Mouse (Mus musculus): ENCODE measurements around the gene Fxr1. TPM values are rescaled to one million over a fixed set of nuclear protein-coding genes. Genes with fewer than 3 reads are reported as not detected.

Gene Fxr1
- polyA plus RNA-seq, 1 experiment from 2014 or later = 53.6 TPM

GRCm38 (mm10) chr3:34080900-34081662 lies 61.3 kb downstream of the Fxr1 start, which contains the start of gene Dnajc19:
Gene Dnajc19, minus strand, starts transcription at chr3:34081321.
- WGBS = under 1% methylated on average over 44 of the region's 50 CpGs

DNA sequence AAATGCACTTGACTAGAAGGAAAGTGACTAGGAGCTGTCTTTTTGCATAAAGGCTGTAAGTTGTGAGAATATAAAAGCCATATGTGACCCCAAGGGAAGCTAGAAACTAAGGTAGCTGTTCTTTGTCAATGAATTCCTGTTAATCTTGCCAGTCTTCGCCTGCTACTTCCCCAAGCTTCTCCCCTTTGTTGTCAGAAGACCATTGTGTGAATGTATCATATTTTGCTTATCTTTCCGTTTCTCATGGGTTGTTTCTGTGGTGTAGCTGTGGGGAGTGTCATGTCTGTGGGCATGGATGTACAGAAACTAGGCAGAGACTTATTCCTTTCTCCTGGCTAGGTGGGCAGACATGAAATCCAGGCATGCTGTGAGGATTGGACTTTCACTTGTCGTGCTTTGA lies 62.2 kb downstream of the Fxr1 start:
- 89% methylated on average over 3 of the region's 3 CpGs for WGBS
- Histone ChIP-seq H3K27ac (ENCODE audit: low read depth) (no peak overlapping the region), H3K36me3 (ENCODE audit: control insufficient read depth, insufficient read depth, low read length) (peaks cover 18% of the 10 kb centered on the region; the same call in 1 of the 2 replicates), H3K4me2 (ENCODE audit: low read length) (peak overlapping the region; percentile 72), H3K4me1 (replicated peaks; ENCODE audit: control insufficient read depth, insufficient read depth, low read length) (peaks cover 4% of the 10 kb centered on the region; the same call in 1 of the 2 replicates), H3K9ac (ENCODE audit: low read length) (peak overlapping the region; percentile 81; the same call in 1 of the 2 replicates), H3K4me3 (ENCODE audit: low read depth, low read length) (peak overlapping the region; percentile 78), H3K9me3 (ENCODE audit: control insufficient read depth, low read length) (no peaks in the 10 kb centered on the region), H3K27me3 (replicated peaks; ENCODE audit: control insufficient read depth, insufficient read depth, low read length) (no peaks in the 10 kb centered on the region)
- DNase-seq (ENCODE audit: low spot score) (no peak), ATAC-seq (replicated peaks; ENCODE audit: low FRiP score, low TSS enrichment, low read depth) (no peak)

More at GRCm38 (mm10) chr3:34080900-34081662, 61.3 kb downstream of the Fxr1 start, which contains the start of gene Dnajc19:
- peak within 1 kb of the TSS; percentile 81 for H3K9ac ChIP-seq (ENCODE audit: low read length)
- peak within 1 kb of the TSS; percentile 78 for H3K4me3 ChIP-seq (ENCODE audit: low read depth, low read length)
- DNase-seq (ENCODE audit: low spot score) = peak; percentile 94
- H3K27me3 ChIP-seq (replicated peaks; ENCODE audit: control insufficient read depth, insufficient read depth, low read length) = no peaks in the 10 kb centered on the region
- peak; percentile 95 for ATAC-seq (replicated peaks; ENCODE audit: low FRiP score, low TSS enrichment, low read depth)
- peaks cover 4% of the 10 kb centered on the region; the same call in 1 of the 2 replicates for H3K4me1 ChIP-seq (replicated peaks; ENCODE audit: control insufficient read depth, insufficient read depth, low read length)
- peaks cover 19% of the 10 kb centered on the region; the same call in 1 of the 2 replicates for H3K36me3 ChIP-seq (ENCODE audit: control insufficient read depth, insufficient read depth, low read length)
- peak within 1 kb of the TSS; percentile 72 for H3K4me2 ChIP-seq (ENCODE audit: low read length)
- peak within 1 kb of the TSS; percentile 64; the same call in 1 of the 2 replicates for H3K27ac ChIP-seq (ENCODE audit: low read depth)
- H3K9me3 ChIP-seq (ENCODE audit: control insufficient read depth, low read length) = no peaks in the 10 kb centered on the region

DNA sequence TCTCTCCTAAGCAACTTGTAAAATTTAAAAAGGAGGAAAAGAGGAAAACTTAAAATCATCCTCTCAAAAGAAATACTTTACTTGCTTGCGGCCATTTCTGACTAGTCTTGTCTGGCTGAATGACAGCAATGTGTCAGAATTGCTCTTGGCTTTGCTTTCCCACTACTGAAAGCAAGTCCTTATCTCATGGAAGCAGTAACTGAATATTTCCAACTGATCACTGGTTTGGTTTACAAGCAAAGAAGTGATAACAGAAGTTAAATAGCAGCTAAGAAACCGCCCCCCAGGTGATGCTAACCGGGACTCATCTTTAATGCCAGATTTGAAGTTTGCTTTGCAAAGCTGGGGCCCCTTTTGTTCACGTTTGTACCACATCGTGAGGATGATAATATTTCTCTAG lies 63.9 kb downstream of the Fxr1 start:
- 69% methylated on average over 5 of the region's 5 CpGs for WGBS
- H3K4me3 ChIP-seq (ENCODE audit: low read depth, low read length) = no peak overlapping the region

DNA sequence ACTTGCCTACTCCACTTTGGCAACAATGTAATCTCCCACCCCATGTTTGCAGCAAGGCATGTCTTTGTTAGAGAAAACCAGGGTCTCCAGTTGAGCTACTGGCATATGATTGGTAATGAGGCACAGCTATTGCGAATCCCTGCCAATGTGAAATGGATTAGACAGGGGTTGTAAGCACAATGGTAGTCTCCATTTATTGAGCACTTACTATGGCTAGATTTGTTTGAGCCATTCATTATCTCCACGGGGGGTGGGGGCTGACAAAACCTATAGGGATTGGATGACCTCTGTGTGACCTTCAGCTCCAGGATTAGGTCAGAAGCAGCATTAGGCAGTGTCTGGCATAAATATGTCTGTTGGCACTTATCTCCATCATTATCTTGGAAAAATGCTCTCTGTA lies 83.1 kb downstream of the Fxr1 start:
- H3K4me2 ChIP-seq (ENCODE audit: low read length) = no peak overlapping the region
- WGBS = 69% methylated on average over 2 of the region's 2 CpGs
- no peak for ATAC-seq (replicated peaks; ENCODE audit: low FRiP score, low TSS enrichment, low read depth)

More for the DNA sequence above, 63.9 kb downstream of the Fxr1 start:
- no peak for DNase-seq (ENCODE audit: low spot score)
- Histone ChIP-seq H3K27ac (ENCODE audit: low read depth) (no peak overlapping the region), H3K9me3 (ENCODE audit: control insufficient read depth, low read length) (no peaks in the 10 kb centered on the region), H3K4me1 (replicated peaks; ENCODE audit: control insufficient read depth, insufficient read depth, low read length) (peaks cover 4% of the 10 kb centered on the region; the same call in 1 of the 2 replicates), H3K36me3 (ENCODE audit: control insufficient read depth, insufficient read depth, low read length) (peaks cover 3% of the 10 kb centered on the region; the same call in 1 of the 2 replicates), H3K27me3 (replicated peaks; ENCODE audit: control insufficient read depth, insufficient read depth, low read length) (no peaks in the 10 kb centered on the region), H3K9ac (ENCODE audit: low read length) (no peak overlapping the region), H3K4me2 (ENCODE audit: low read length) (no peak overlapping the region)
- ATAC-seq (replicated peaks; ENCODE audit: low FRiP score, low TSS enrichment, low read depth) = no peak

GRCm38 (mm10) chr3:34103902-34104672 lies 84.3 kb downstream of the Fxr1 start:
- ATAC-seq (replicated peaks; ENCODE audit: low FRiP score, low TSS enrichment, low read depth) (no peak), DNase-seq (ENCODE audit: low spot score) (no peak)
- H3K4me3 ChIP-seq (ENCODE audit: low read depth, low read length) = no peak overlapping the region
- no peaks in the 10 kb centered on the region for H3K4me1 ChIP-seq (replicated peaks; ENCODE audit: control insufficient read depth, insufficient read depth, low read length)
- H3K4me2 ChIP-seq (ENCODE audit: low read length) = no peak overlapping the region
- H3K9me3 ChIP-seq (ENCODE audit: control insufficient read depth, low read length) = no peaks in the 10 kb centered on the region
- H3K27me3 ChIP-seq (replicated peaks; ENCODE audit: control insufficient read depth, insufficient read depth, low read length) = peaks cover 16% of the 10 kb centered on the region; the same call in 1 of the 2 replicates
- no peaks in the 10 kb centered on the region for H3K36me3 ChIP-seq (ENCODE audit: control insufficient read depth, insufficient read depth, low read length)
- no peak overlapping the region for H3K27ac ChIP-seq (ENCODE audit: low read depth)
- 58% methylated on average over 7 of the region's 7 CpGs for WGBS
- H3K9ac ChIP-seq (ENCODE audit: low read length) = no peak overlapping the region

More for the DNA sequence above, 83.1 kb downstream of the Fxr1 start:
- H3K9me3 ChIP-seq (ENCODE audit: control insufficient read depth, low read length) = no peaks in the 10 kb centered on the region
- peaks cover 16% of the 10 kb centered on the region; the same call in 1 of the 2 replicates for H3K27me3 ChIP-seq (replicated peaks; ENCODE audit: control insufficient read depth, insufficient read depth, low read length)
- H3K27ac ChIP-seq (ENCODE audit: low read depth) = no peak overlapping the region
- no peak for DNase-seq (ENCODE audit: low spot score)
- H3K36me3 ChIP-seq (ENCODE audit: control insufficient read depth, insufficient read depth, low read length) = no peaks in the 10 kb centered on the region
- H3K4me3 ChIP-seq (ENCODE audit: low read depth, low read length) = no peak overlapping the region
- H3K4me1 ChIP-seq (replicated peaks; ENCODE audit: control insufficient read depth, insufficient read depth, low read length) = no peaks in the 10 kb centered on the region
- no peak overlapping the region for H3K9ac ChIP-seq (ENCODE audit: low read length)

GRCm38 (mm10) chr3:34106421-34106820 lies 86.7 kb downstream of the Fxr1 start:
- no peak for ATAC-seq (replicated peaks; ENCODE audit: low FRiP score, low TSS enrichment, low read depth)
- no peak overlapping the region for H3K9ac ChIP-seq (ENCODE audit: low read length)
- H3K36me3 ChIP-seq (ENCODE audit: control insufficient read depth, insufficient read depth, low read length) = no peaks in the 10 kb centered on the region
- DNase-seq (ENCODE audit: low spot score) = no peak
- no peak overlapping the region for H3K4me2 ChIP-seq (ENCODE audit: low read length)
- 16% methylated on average over 9 of the region's 9 CpGs for WGBS
- H3K4me3 ChIP-seq (ENCODE audit: low read depth, low read length) = no peak overlapping the region
- H3K9me3 ChIP-seq (ENCODE audit: control insufficient read depth, low read length) = no peaks in the 10 kb centered on the region
- H3K4me1 ChIP-seq (replicated peaks; ENCODE audit: control insufficient read depth, insufficient read depth, low read length) = no peaks in the 10 kb centered on the region
- H3K27ac ChIP-seq (ENCODE audit: low read depth) = no peak overlapping the region
- peaks cover 16% of the 10 kb centered on the region; the same call in 1 of the 2 replicates for H3K27me3 ChIP-seq (replicated peaks; ENCODE audit: control insufficient read depth, insufficient read depth, low read length)

DNA sequence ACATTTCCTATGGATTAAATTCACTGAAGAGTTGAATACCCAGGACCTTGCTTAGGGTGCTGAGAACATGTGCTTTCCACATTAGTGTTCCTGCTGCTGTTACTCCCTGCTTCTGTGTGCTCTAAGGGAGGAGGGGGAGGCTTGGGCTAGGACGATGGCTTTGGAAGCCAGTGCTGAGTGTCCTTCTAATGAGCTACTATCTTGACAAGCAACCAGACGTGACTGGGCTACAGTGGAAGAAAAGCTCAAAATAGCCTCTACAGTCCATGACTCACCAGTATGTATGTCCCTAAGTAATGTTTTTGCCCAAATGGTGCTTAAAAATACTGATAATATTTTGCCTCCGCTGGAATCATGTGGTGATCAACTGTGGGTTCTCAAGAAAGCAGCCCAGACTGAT lies 87.9 kb downstream of the Fxr1 start:
- H3K27me3 ChIP-seq (replicated peaks; ENCODE audit: control insufficient read depth, insufficient read depth, low read length) = peaks cover 16% of the 10 kb centered on the region; the same call in 1 of the 2 replicates
- H3K4me1 ChIP-seq (replicated peaks; ENCODE audit: control insufficient read depth, insufficient read depth, low read length) = no peaks in the 10 kb centered on the region
- H3K36me3 ChIP-seq (ENCODE audit: control insufficient read depth, insufficient read depth, low read length) = no peaks in the 10 kb centered on the region
- no peak overlapping the region for H3K4me3 ChIP-seq (ENCODE audit: low read depth, low read length)
- no peak overlapping the region for H3K4me2 ChIP-seq (ENCODE audit: low read length)
- H3K9ac ChIP-seq (ENCODE audit: low read length) = no peak overlapping the region
- H3K9me3 ChIP-seq (ENCODE audit: control insufficient read depth, low read length) = no peaks in the 10 kb centered on the region
- H3K27ac ChIP-seq (ENCODE audit: low read depth) = no peak overlapping the region
- DNase-seq (ENCODE audit: low spot score) = no peak
- 77% methylated on average over 3 of the region's 3 CpGs for WGBS
- ATAC-seq (replicated peaks; ENCODE audit: low FRiP score, low TSS enrichment, low read depth) = no peak

GRCm38 (mm10) chr3:34111941-34112685 lies 92.4 kb downstream of the Fxr1 start:
- Histone ChIP-seq H3K9me3 (ENCODE audit: control insufficient read depth, low read length) (no peaks in the 10 kb centered on the region), H3K4me1 (replicated peaks; ENCODE audit: control insufficient read depth, insufficient read depth, low read length) (no peaks in the 10 kb centered on the region), H3K4me3 (ENCODE audit: low read depth, low read length) (no peak overlapping the region), H3K27ac (ENCODE audit: low read depth) (no peak overlapping the region), H3K9ac (ENCODE audit: low read length) (no peak overlapping the region), H3K4me2 (ENCODE audit: low read length) (no peak overlapping the region), H3K27me3 (replicated peaks; ENCODE audit: control insufficient read depth, insufficient read depth, low read length) (no peaks in the 10 kb centered on the region), H3K36me3 (ENCODE audit: control insufficient read depth, insufficient read depth, low read length) (no peaks in the 10 kb centered on the region)
- 57% methylated on average over 11 of the region's 11 CpGs for WGBS
- DNase-seq (ENCODE audit: low spot score) (no peak), ATAC-seq (replicated peaks; ENCODE audit: low FRiP score, low TSS enrichment, low read depth) (no peak)
